Mouse (Mus musculus) bone marrow macrophage, adult 2 months (primary cell): Measurements from ENCODE around the gene Ss18l2. TPM values are rescaled to one million over a fixed set of nuclear protein-coding genes. Genes with fewer than 3 reads are reported as not detected.

Experiments used
- H3K27ac ChIP-seq: 2 replicates; pipeline ENCODE4 v1.5.1; 2012; ENCODE audit warnings: low read depth, low read length; ENCODE audit not compliant: insufficient read depth
- H3K4me1 ChIP-seq: 2 replicates; pipeline ENCODE4 v1.6.1; 2012; ENCODE audit warnings: low read length; ENCODE audit not compliant: control insufficient read depth, insufficient read depth
- H3K4me3 ChIP-seq: 2 replicates; pipeline ENCODE4 v1.5.1; 2012; ENCODE audit warnings: mild to moderate bottlenecking, low read length, moderate library complexity; ENCODE audit not compliant: insufficient read depth
- CTCF ChIP-seq: IDR thresholded peaks from 2 replicates; pipeline ENCODE4 v1.5.1; 2012; ENCODE audit warnings: low read depth, mild to moderate bottlenecking, low read length, moderate library complexity
- POLR2A ChIP-seq: IDR thresholded peaks from 2 replicates; pipeline ENCODE4 v1.6.1; 2012; ENCODE audit warnings: mild to moderate bottlenecking, low read depth, low read length, borderline replicate concordance
- polyA plus RNA-seq: library from polyadenylated mRNA; stranded (reverse); fragments of >200 nt; gene quantifications from 2 replicates; pipeline ENCODE4 v1.2.4, GENCODE M21; 2012; ENCODE audit not compliant: missing spikeins, insufficient read depth, insufficient read length

Gene Ss18l2
- polyA plus RNA-seq, 1 experiment, result 27.5 TPM

DNA sequence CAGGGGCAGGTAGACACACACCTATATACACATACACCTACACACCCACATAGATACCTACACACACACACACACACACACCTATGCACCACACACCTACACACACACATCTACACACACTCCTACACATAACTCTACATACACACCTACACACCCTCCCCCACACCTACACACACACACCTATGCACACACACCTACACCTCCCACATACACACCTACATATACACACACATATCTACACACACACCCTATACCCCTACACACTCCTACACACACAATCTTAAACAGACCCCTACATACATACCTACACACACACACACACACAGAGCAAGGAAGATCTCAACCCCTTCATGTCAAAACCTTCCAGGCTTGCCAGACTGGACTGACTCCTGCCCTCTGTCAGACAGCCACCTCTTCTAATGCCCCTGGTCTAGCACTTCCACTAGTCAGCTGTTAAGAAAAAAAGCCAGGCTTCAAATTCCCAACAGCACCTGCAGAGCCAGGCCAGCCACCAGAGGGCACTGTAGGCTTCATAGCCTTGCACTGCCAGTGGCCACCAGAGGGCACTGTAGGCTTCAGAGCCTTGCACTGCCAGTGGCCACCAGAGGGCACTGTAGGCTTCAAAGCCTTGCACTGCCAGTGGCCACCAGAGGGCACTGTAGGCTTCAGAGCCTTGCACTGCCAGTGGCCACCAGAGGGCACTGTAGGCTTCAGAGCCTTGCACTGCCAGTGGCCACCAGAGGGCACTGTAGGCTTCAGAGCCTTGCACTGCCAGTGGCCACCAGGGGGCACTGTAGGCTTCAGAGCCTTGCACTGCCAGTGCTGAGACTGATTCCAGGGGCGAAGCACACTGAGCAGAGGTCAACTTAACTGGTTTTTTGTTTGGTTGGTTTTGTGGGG lies 12.7 kb upstream of the Ss18l2 start:
- Histone ChIP-seq H3K4me1 (no peaks in the 10 kb centered on the region), H3K27ac (no peak overlapping the region), H3K4me3 (no peak overlapping the region)
- TF ChIP-seq POLR2A (no peak), CTCF (peak; percentile 99)

DNA sequence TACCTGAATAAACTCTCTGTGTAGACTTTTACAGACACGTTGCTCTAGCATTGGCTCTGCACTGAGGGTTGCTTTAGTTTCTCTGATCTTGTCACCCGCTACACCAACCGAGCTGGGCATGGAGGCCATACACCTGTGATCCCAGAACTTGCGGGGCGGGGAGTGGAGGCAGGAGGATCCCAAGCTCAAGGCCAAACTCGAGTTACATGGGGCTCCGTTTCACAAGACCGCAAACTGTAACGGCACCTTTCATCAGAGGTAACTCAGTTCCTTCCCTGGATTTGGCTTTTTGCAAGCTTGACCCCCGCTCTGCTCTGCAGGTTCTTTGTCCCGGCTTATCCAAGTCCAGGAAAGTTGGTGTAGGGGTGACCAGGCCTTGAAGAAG lies 5.9 kb upstream of the Ss18l2 start:
- H3K4me1 ChIP-seq, result peaks cover 44% of the 10 kb centered on the region
- peak overlapping the region; percentile 25; the same call in 1 of the 2 replicates for H3K27ac ChIP-seq
- TF ChIP-seq POLR2A (no peak), CTCF (no peak)
- peak overlapping the region; percentile 82 for H3K4me3 ChIP-seq

GRCm38 (mm10) chr9:121704646-121705625 lies 5.2 kb upstream of the Ss18l2 start, which contains the start of gene Sec22c:
TSS of gene Sec22c (minus strand) at chr9:121705490.
- Histone ChIP-seq H3K4me1 (peaks cover 49% of the 10 kb centered on the region), H3K4me3 (peak within 1 kb of the TSS; percentile 82), H3K27ac (peak within 1 kb of the TSS; percentile 89)
- TF ChIP-seq POLR2A (no peak), CTCF (no peak)

GRCm38 (mm10) chr9:121706029-121706675 lies 4.0 kb upstream of the Ss18l2 start:
- H3K4me3 ChIP-seq, result peak overlapping the region; percentile 82; the same call in 1 of the 2 replicates

DNA sequence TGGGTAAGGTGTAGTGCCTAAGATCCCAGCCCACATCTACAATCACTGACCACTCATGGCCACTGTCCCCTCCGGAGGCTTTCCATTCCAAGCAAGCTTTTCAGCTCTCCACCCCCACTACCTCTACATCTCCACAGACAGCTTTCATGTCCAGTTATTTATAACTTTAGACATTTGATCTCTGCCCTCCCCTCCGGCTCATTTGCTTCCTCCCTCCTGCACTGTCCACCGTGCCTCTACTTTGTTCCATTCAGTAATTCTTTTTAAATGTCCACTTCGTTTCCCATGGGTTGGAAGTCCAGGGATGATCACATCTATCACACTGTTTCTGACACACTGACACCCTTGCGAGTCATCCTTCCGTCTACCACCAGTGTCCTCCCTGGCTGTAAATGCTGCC lies 2.3 kb upstream of the Ss18l2 start:
- H3K4me3 ChIP-seq, result no peak overlapping the region
- TF ChIP-seq CTCF, result no peak
- no peak for TF ChIP-seq POLR2A
- peaks cover 58% of the 10 kb centered on the region for H3K4me1 ChIP-seq
- peak overlapping the region; percentile 25 for H3K27ac ChIP-seq

More at GRCm38 (mm10) chr9:121706029-121706675, 4.0 kb upstream of the Ss18l2 start:
- peaks cover 49% of the 10 kb centered on the region for H3K4me1 ChIP-seq
- H3K27ac ChIP-seq, result peak overlapping the region; percentile 89
- TF ChIP-seq POLR2A, result no peak
- no peak for TF ChIP-seq CTCF

DNA sequence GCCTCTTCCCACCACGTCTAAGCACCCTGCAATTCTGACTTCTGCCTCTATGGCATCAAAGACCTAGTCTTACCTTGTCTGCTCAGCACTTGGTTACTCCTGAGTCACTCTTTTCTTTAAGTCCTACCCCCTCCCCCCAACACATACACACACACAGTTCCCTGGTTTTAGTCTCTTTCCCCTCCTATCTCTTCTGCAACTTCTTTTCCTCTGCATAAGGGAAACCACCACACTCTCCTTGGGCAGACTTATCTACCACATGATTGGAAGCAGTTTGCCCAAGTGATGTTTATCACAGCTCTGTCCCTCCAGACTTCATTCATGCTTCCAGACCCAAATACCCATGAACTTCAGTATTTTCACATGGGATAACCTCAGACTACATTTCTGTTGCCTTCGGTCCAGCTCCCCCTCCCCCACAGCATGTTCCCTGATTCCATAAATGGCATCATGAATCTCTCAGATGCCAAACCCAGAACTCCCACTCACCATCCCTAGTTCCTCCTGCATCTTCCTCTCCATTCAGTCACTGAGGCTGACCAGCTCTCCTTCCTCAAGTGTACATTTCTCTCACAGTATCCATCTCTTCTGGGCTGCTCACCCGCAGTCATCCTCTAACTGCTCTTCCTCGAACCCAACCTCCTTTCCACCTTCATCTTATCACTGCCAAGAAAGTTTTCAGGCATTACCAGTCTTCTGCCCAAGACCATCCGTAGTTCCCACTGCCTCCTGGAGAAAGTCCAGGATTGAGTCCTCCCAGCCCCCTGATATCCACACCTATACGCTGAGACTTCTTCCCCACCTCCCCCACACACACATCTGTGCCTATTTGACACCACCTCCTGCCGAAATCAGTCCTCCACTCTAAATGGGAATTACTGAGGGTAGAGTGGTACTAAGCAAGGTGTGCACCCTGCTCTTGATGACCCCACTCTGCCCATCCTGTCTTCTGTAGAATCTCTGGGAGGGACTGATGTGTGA lies 1.3 kb upstream of the Ss18l2 start:
- Histone ChIP-seq H3K27ac (peak overlapping the region; percentile 25), H3K4me1 (peaks cover 58% of the 10 kb centered on the region)
- TF ChIP-seq CTCF (no peak), POLR2A (no peak)

DNA sequence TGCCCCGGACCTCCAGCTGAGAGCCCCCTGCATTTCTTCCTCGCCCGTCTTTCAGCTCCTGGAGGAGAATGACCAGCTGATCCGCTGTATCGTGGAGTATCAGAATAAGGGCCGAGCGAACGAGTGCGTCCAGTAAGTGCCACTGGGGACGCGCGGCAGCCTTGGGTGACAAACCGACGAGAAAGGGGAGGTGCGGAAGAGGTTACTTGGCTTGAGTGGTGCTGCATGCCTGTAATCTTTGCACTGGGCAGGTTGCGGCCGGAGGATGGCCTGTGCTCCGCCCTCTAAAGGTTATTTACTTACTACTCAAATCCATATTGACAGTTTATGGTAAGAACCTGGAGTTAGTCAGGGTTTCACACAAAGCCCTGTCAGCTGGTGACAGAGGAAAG lies 451 bp downstream of the Ss18l2 start:
- Histone ChIP-seq H3K4me1 (peaks cover 51% of the 10 kb centered on the region), H3K27ac (peak overlapping the region; percentile 77), H3K4me3 (peak overlapping the region; percentile 99)
- no peak for TF ChIP-seq CTCF
- TF ChIP-seq POLR2A, result no peak

More for the DNA sequence above, 1.3 kb upstream of the Ss18l2 start:
- H3K4me3 ChIP-seq, result no peak overlapping the region

DNA sequence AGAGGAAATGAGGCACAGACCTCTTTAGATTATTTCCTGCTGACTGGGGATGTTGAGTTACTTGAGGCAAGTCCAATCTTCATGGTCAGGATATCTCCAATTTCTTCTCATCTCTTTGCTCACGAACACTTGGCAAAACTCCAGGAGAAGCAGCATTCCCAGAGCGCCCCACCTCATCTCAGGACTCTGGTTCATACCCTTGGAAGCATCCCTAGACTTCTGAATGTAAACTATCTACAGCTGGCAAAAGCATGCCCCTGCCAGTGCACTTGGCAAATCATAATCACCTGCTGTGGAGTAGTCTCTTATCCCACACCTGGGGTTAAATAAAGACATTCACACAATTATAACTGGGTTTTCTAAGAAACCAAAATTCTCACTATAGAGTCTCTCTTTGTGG lies 6.9 kb downstream of the Ss18l2 start:
- H3K4me3 ChIP-seq, result no peak overlapping the region
- no peak for TF ChIP-seq CTCF
- no peak for TF ChIP-seq POLR2A
- no peak overlapping the region for H3K27ac ChIP-seq
- peaks cover 12% of the 10 kb centered on the region for H3K4me1 ChIP-seq
